Mouse (Mus musculus): Measurements from ENCODE around the gene Top2a.

- TF ChIP-seq CTCF (IDR thresholded peaks at IDR 0.05; ENCODE audit: borderline replicate concordance, control insufficient read depth, extremely low read depth, insufficient read depth, low read length, poor library complexity) = peak; percentile 84
- TF ChIP-seq POLR2A (IDR thresholded peaks at IDR 0.05; ENCODE audit: control insufficient read depth, extremely low read depth, insufficient read depth, low read length, poor library complexity) = no peak
Observed at GRCm38 (mm10) chr11:98954373-98954772, 69.6 kb downstream of the Top2a start.
